Mouse (Mus musculus): ENCODE measurements around the gene Lsm12. TPM values are rescaled to one million over a fixed set of nuclear protein-coding genes. Genes with fewer than 3 reads are reported as not detected.

The Lsm12 gene
- polyA plus RNA-seq, 1 experiment from 2014 or later, result 77.5 TPM

DNA sequence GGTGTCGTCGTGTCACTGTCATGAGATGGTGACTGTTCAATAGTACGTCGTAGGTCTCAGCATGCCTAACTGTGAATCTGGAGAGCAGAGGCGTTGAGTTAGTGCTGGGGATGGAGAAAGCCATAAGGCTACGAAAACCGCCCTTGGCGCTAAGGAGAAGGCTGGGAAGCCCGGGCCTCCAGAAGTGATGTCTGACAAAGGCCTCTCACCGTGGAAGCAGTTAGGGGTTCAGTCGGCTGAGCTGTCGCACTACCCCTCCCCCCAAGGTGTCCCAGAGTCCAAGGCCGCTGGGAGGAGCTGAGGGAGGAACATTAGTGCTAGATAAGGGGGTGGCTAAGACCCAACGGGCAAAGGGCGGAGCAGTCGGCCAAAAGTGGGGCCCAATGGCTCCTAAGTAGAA lies 39.1 kb downstream of the Lsm12 start:
- peaks cover 44% of the 10 kb centered on the region for H3K27me3 ChIP-seq (ENCODE audit: control insufficient read depth, insufficient read depth, low read length)
- no peaks in the 10 kb centered on the region for H3K36me3 ChIP-seq (ENCODE audit: control insufficient read depth, insufficient read depth, low read length)
- H3K9me3 ChIP-seq (ENCODE audit: control insufficient read depth, low read length), result no peaks in the 10 kb centered on the region
- H3K27ac ChIP-seq (ENCODE audit: low read depth, low read length), result no peak overlapping the region
- H3K4me2 ChIP-seq (ENCODE audit: low read depth, low read length), result no peak overlapping the region
- no peak overlapping the region for H3K9ac ChIP-seq (replicated peaks; ENCODE audit: low read depth, low read length)
- 5% methylated on average over 16 of the region's 16 CpGs for WGBS
- no peak overlapping the region for H3K4me3 ChIP-seq (ENCODE audit: low read depth, low read length)
- no peak for ATAC-seq (ENCODE audit: low read depth)
- H3K4me1 ChIP-seq (ENCODE audit: control insufficient read depth, insufficient read depth, low read length), result no peaks in the 10 kb centered on the region

DNA sequence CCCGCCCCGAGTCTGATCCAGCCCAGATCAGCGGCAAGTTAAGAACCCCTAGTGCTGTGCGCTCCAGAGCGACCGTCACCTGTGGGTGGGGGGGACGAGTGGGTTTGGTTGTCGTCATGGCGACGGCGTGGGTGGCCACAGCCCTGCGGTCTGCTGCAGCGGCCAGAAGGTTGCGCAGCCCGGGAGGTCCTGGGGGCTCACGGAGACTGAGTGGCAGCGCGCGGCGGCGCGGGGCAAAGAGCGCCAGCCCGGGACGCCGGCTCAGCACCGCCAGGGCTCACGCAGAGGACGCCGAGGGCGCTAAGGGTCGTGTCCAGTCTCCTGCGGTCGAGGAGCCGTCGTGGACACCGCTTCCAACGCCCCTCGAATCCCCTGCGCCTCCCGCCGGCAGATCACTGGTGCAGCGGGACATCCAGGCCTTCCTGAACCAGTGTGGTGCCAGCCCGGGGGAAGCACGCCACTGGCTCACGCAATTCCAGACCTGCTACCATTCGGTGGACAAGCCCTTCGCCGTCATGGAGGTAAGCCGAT lies 39.6 kb downstream of the Lsm12 start, which contains the start of gene Nags:
Gene Nags (plus strand): TSS at position 43 of the 531 bp plus-strand sequence.
- no peak within 1 kb of the TSS for H3K4me3 ChIP-seq (ENCODE audit: low read depth, low read length)
- 1% methylated on average over 50 of the region's 50 CpGs for WGBS
- H3K36me3 ChIP-seq (ENCODE audit: control insufficient read depth, insufficient read depth, low read length), result no peaks in the 10 kb centered on the region
- H3K9ac ChIP-seq (replicated peaks; ENCODE audit: low read depth, low read length), result no peak within 1 kb of the TSS
- H3K4me2 ChIP-seq (ENCODE audit: low read depth, low read length), result peak within 1 kb of the TSS; percentile 17; the same call in 1 of the 2 replicates
- no peak within 1 kb of the TSS for H3K27ac ChIP-seq (ENCODE audit: low read depth, low read length)
- H3K9me3 ChIP-seq (ENCODE audit: control insufficient read depth, low read length), result no peaks in the 10 kb centered on the region
- peaks cover 44% of the 10 kb centered on the region for H3K27me3 ChIP-seq (ENCODE audit: control insufficient read depth, insufficient read depth, low read length)
- ATAC-seq (ENCODE audit: low read depth), result no peak
- H3K4me1 ChIP-seq (ENCODE audit: control insufficient read depth, insufficient read depth, low read length), result no peaks in the 10 kb centered on the region

DNA sequence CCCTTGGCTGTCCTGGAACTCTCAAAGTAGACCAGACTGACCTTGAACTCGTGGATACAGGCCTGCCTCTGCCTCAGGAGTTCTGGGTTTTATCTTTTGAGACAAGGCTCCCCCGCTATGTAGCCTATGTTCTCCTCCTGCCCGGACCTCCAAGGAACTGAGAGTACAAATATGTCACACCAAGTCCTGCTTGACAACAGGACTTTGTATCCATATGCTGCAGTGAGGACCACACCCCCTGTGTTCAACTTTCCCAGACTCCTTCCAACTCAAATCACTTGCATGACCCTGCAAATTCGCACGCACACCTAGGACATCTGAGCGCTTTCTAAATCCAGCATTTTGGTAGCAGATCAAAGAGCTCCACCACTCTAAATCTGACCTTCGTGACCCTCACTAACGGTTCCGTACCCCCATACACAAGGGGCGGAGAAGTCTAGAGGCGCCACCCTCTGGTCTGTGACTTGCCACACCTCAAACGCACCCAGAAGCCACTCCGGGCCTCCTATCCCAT lies 40.1 kb downstream of the Lsm12 start:
- Histone ChIP-seq H3K9me3 (ENCODE audit: control insufficient read depth, low read length) (no peaks in the 10 kb centered on the region), H3K27ac (ENCODE audit: low read depth, low read length) (no peak overlapping the region), H3K9ac (replicated peaks; ENCODE audit: low read depth, low read length) (no peak overlapping the region), H3K4me3 (ENCODE audit: low read depth, low read length) (no peak overlapping the region), H3K27me3 (ENCODE audit: control insufficient read depth, insufficient read depth, low read length) (peaks cover 44% of the 10 kb centered on the region), H3K4me2 (ENCODE audit: low read depth, low read length) (no peak overlapping the region), H3K36me3 (ENCODE audit: control insufficient read depth, insufficient read depth, low read length) (no peaks in the 10 kb centered on the region), H3K4me1 (ENCODE audit: control insufficient read depth, insufficient read depth, low read length) (no peaks in the 10 kb centered on the region)
- ATAC-seq (ENCODE audit: low read depth), result no peak
- WGBS, result 25% methylated on average over 13 of the region's 13 CpGs

DNA sequence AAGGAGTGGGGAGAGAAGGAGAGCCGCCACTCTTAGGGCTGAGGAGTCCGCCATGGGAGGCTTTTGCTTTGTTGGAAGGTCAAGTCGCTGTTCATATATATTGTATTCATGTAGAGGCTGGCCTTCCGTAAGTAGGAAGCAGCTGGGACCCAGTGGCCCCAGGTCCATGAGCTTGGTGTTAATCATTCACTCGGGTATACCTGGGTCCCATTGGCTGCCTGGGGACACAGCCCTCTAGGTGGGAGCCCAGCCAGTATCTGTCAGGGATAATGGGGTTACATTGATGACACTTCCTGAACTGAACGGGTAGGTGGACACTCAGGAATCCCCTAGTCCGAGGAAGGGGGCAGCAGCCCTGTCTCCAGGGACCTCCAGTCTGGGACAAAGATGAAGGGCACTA lies 42.7 kb downstream of the Lsm12 start:
- Histone ChIP-seq H3K9me3 (ENCODE audit: control insufficient read depth, low read length) (no peaks in the 10 kb centered on the region), H3K27ac (ENCODE audit: low read depth, low read length) (no peak overlapping the region), H3K9ac (replicated peaks; ENCODE audit: low read depth, low read length) (no peak overlapping the region), H3K4me2 (ENCODE audit: low read depth, low read length) (no peak overlapping the region), H3K36me3 (ENCODE audit: control insufficient read depth, insufficient read depth, low read length) (no peaks in the 10 kb centered on the region), H3K4me3 (ENCODE audit: low read depth, low read length) (no peak overlapping the region), H3K4me1 (ENCODE audit: control insufficient read depth, insufficient read depth, low read length) (no peaks in the 10 kb centered on the region), H3K27me3 (ENCODE audit: control insufficient read depth, insufficient read depth, low read length) (peaks cover 23% of the 10 kb centered on the region)
- ATAC-seq (ENCODE audit: low read depth), result no peak
- WGBS, result 77% methylated on average over 7 of the region's 7 CpGs

DNA sequence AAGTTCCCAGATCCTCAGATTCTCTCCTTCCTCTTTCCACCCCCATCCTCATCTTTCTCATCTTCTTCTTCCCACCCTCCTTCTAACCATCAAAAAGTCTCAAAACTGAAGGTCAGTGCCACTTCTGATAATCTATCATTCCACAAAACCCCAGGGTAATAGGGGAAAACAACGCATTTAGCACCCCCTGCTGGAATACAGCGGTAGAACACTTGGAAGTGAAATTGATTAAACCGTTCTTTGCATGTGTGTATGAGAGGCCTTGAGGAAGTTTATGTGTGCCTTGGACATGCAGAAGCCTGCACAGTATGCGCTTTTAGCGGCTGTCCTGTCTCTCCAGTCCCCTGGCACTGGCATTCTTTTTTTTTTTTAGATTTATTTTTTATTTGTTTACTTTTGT lies 44.6 kb downstream of the Lsm12 start:
- Histone ChIP-seq H3K36me3 (ENCODE audit: control insufficient read depth, insufficient read depth, low read length) (no peaks in the 10 kb centered on the region), H3K4me2 (ENCODE audit: low read depth, low read length) (no peak overlapping the region), H3K4me1 (ENCODE audit: control insufficient read depth, insufficient read depth, low read length) (no peaks in the 10 kb centered on the region), H3K27ac (ENCODE audit: low read depth, low read length) (no peak overlapping the region), H3K9ac (replicated peaks; ENCODE audit: low read depth, low read length) (no peak overlapping the region), H3K9me3 (ENCODE audit: control insufficient read depth, low read length) (no peaks in the 10 kb centered on the region), H3K27me3 (ENCODE audit: control insufficient read depth, insufficient read depth, low read length) (peaks cover 12% of the 10 kb centered on the region), H3K4me3 (ENCODE audit: low read depth, low read length) (no peak overlapping the region)
- ATAC-seq (ENCODE audit: low read depth), result no peak
- WGBS, result 5% methylated on average over 5 of the region's 5 CpGs

DNA sequence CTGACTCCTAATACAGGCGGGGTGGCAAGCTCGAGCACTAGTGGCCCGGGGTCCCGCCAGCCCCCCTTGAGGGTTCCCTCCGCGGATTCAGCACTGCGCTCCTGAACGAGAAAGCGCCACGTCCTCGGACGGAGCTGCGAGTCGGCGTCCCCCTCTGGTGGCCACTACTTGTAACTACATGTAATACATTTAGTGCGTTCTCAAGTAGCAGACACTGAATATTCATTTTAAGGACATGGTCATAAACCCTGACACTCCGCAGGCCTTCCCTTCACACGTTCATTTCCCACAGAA lies 46.7 kb downstream of the Lsm12 start:
- Histone ChIP-seq H3K36me3 (ENCODE audit: control insufficient read depth, insufficient read depth, low read length) (no peaks in the 10 kb centered on the region), H3K4me3 (ENCODE audit: low read depth, low read length) (peak overlapping the region; percentile 15), H3K9me3 (ENCODE audit: control insufficient read depth, low read length) (no peaks in the 10 kb centered on the region), H3K27me3 (ENCODE audit: control insufficient read depth, insufficient read depth, low read length) (0 out of 2 replicates have a peak, but pooled peaks cover 2% of the 10 kb centered on the region), H3K4me1 (ENCODE audit: control insufficient read depth, insufficient read depth, low read length) (no peaks in the 10 kb centered on the region), H3K9ac (replicated peaks; ENCODE audit: low read depth, low read length) (0 out of 2 replicates have a peak overlapping the region, but pooled peaks have one; percentile 16), H3K27ac (ENCODE audit: low read depth, low read length) (no peak overlapping the region), H3K4me2 (ENCODE audit: low read depth, low read length) (peak overlapping the region; percentile 49)
- peak; percentile 73; the same call in 1 of the 2 replicates for ATAC-seq (ENCODE audit: low read depth)
- under 1% methylated on average over 18 of the region's 18 CpGs for WGBS

DNA sequence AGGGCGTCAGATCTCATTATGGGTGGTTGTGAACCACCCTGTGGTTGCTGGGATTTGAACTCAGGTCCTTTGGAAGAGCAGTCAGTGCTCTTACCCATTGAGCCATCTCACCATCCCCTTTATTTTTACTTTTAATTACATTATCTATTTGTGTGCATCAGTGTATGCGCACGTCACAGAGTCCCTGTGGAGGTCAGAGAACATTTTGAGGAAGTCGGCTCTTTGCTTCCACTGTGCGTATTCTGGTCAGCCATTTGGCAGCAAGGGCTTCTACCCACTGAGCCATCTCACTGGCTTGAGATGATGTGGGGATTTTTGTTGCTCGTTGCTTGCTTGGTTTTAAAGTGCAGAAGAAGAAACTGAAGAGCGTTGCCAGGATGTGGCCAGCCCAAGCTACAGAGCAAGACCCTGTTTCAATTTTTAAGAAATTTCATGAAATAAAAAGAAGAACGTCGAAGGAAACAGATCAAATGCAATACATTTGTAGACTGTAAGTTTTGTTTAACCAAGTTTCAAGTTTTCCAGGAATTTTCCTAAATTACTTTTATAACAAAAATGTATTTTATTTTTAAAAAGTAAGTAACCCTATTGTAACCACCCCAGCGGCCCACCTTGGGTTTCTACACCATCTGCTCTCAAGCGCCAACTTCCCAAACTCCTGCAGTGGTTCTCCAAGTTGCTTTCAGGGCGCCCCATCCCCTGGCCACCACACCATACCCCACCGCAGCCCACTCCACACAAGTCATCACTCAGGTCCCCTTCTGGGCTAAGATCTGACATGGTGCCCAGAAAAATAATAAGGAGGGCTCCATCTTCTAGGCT lies 47.3 kb downstream of the Lsm12 start:
- 50% methylated on average over 13 of the region's 13 CpGs for WGBS
- H3K4me3 ChIP-seq (ENCODE audit: low read depth, low read length), result peak overlapping the region; percentile 15
- 0 out of 2 replicates have a peak overlapping the region, but pooled peaks have one; percentile 16 for H3K9ac ChIP-seq (replicated peaks; ENCODE audit: low read depth, low read length)
- H3K9me3 ChIP-seq (ENCODE audit: control insufficient read depth, low read length), result no peaks in the 10 kb centered on the region
- no peak overlapping the region for H3K27ac ChIP-seq (ENCODE audit: low read depth, low read length)
- H3K4me1 ChIP-seq (ENCODE audit: control insufficient read depth, insufficient read depth, low read length), result no peaks in the 10 kb centered on the region
- peak overlapping the region; percentile 49 for H3K4me2 ChIP-seq (ENCODE audit: low read depth, low read length)
- H3K27me3 ChIP-seq (ENCODE audit: control insufficient read depth, insufficient read depth, low read length), result 0 out of 2 replicates have a peak, but pooled peaks cover 2% of the 10 kb centered on the region
- H3K36me3 ChIP-seq (ENCODE audit: control insufficient read depth, insufficient read depth, low read length), result no peaks in the 10 kb centered on the region
- 0 out of 2 replicates have a peak, but pooled peaks have one; percentile 38 for ATAC-seq (ENCODE audit: low read depth)

DNA sequence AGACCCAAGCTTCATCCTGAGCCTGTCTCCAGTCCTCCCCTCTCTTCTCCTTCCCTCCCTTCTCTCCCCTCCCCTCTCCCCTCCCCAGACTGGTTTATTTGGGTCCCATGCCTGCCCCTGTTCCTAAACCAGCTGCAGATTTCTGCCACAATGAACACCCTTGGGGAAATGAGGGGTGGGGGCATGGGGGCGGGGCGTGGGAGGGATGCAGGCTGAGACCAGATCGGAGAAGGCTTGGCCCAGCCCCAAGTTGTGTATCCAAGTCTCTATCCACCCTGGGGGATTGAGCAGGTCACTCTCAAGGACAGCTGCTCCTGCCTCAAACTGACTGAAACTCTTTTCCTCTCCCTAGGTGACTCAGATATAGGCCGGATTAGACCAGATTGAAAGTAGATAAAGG lies 50.6 kb downstream of the Lsm12 start:
- Histone ChIP-seq H3K36me3 (ENCODE audit: control insufficient read depth, insufficient read depth, low read length) (no peaks in the 10 kb centered on the region), H3K4me3 (ENCODE audit: low read depth, low read length) (no peak overlapping the region), H3K9ac (replicated peaks; ENCODE audit: low read depth, low read length) (no peak overlapping the region; the same call in 1 of the 2 replicates), H3K27me3 (ENCODE audit: control insufficient read depth, insufficient read depth, low read length) (no peaks in the 10 kb centered on the region), H3K9me3 (ENCODE audit: control insufficient read depth, low read length) (no peaks in the 10 kb centered on the region), H3K27ac (ENCODE audit: low read depth, low read length) (no peak overlapping the region), H3K4me2 (ENCODE audit: low read depth, low read length) (no peak overlapping the region), H3K4me1 (ENCODE audit: control insufficient read depth, insufficient read depth, low read length) (no peaks in the 10 kb centered on the region)
- no peak for ATAC-seq (ENCODE audit: low read depth)
- WGBS, result 23% methylated on average over 4 of the region's 4 CpGs

DNA sequence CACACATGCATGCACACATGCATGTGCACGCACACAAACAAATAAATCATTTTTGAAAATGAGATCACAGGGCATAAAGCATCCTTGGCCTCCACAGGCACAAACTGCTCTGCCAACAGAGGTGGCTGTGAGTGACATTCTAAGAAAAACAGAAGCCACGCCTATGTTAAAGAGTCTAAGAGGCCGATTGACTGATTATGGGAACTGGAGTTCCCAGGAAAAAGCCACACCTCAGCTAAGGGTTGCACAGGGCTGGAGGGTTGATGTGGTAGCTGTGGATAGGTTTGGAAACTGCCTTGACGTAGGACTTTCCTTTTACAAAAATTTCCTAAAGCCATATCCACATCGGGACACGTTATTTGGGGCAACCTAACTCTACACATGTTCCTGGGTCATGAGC lies 67.7 kb downstream of the Lsm12 start:
- no peak overlapping the region for H3K4me3 ChIP-seq (ENCODE audit: low read depth, low read length)
- ATAC-seq (ENCODE audit: low read depth), result no peak
- no peaks in the 10 kb centered on the region for H3K36me3 ChIP-seq (ENCODE audit: control insufficient read depth, insufficient read depth, low read length)
- no peak overlapping the region for H3K4me2 ChIP-seq (ENCODE audit: low read depth, low read length)
- H3K9ac ChIP-seq (replicated peaks; ENCODE audit: low read depth, low read length), result no peak overlapping the region
- H3K4me1 ChIP-seq (ENCODE audit: control insufficient read depth, insufficient read depth, low read length), result no peaks in the 10 kb centered on the region
- no peaks in the 10 kb centered on the region for H3K9me3 ChIP-seq (ENCODE audit: control insufficient read depth, low read length)
- H3K27me3 ChIP-seq (ENCODE audit: control insufficient read depth, insufficient read depth, low read length), result no peaks in the 10 kb centered on the region
- WGBS, result 90% methylated on average over 6 of the region's 6 CpGs
- no peak overlapping the region for H3K27ac ChIP-seq (ENCODE audit: low read depth, low read length)

Data from neural tube, embryonic 14.5 days (tissue).